Mouse (Mus musculus) ovary, adult 2 months (tissue): Measurements from ENCODE around the gene Gpr180. TPM values are rescaled to one million over a fixed set of nuclear protein-coding genes. Genes with fewer than 3 reads are reported as not detected.

Source experiments
- polyA plus RNA-seq: library from polyadenylated mRNA; depleted of rRNA; stranded (reverse); fragments of >200 nt; gene quantifications from 2 replicates; pipeline ENCODE4 v1.2.3, GENCODE M21; 2012; rRNA removed

Gene Gpr180
- 53.4 and 61.4 TPM in 2 replicates for polyA plus RNA-seq

DNA sequence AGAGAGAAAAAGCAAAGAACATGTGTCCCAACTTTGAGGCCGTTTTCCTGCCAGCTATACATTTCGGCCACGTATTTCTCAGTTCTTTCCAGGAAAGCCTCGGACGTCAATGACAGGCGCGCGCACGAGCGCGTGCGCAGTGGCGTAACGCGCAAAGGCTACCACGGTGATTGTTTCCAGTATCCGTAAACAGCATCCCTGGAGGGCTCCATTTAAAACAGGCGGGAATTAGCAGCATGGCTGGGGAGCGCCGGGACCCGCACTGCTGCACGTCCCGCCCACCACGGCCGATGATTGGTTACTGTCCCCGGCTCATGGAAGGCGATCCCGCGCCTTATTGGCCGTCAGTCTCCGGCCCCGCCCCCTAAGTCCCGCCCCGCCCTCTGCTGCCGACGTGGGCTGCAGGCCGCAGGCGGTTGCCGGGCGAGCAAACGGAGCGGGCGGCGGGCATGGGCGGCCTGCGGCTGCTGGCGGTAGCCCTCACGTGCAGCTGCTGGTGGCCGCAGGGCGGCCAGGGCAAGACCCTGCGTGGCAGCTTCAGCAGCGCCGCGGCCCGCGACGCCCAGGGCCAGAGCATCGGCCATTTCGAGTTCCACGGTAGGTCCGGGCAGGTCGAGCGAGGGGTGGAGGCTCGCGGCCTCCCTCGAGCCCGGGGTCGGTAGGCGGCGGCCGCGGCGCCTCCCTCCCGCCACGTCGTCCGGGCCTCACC lies at the start of gene Gpr180:
Gene Gpr180 (plus strand): TSS at position 415 of the 709 bp plus-strand sequence.

DNA sequence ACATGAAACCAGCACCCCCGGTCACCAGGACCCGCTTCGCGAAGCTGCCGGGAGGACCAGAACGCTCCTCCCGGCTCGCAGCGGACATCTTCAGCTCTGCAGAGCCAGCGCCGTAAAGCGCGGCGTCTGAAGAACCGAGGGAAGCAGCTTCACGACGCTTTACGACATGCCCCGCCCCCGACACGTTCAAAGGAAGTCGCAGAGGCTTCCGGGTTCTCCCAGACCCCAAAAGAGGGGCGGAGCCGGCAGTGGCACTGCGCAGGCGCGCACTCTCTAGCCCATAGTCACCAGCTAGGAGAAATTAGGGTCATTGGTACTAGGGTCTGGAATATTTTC lies 4.3 kb upstream of the Gpr180 start, which contains the start of gene Tgds:
Gene Tgds (minus strand): TSS at position 114 of the 336 bp plus-strand sequence.

Other genes with a start within 250 kb of the Gpr180 start
- gene Dct, start 84.9 kb upstream of the Gpr180 start, polyA plus RNA-seq, result 0.06 and 0.28 TPM in 2 replicates
- 6.1 and 6.2 TPM in 2 replicates for gene Tgds, start 4.4 kb upstream of the Gpr180 start, polyA plus RNA-seq
- gene Sox21, start 99.9 kb downstream of the Gpr180 start, polyA plus RNA-seq, result 0.51 and 0.69 TPM in 2 replicates
- not detected in 2 replicates for gene Gm9376, start 129.8 kb downstream of the Gpr180 start, polyA plus RNA-seq